Mouse (Mus musculus) adrenal gland, postnatal 10 days (tissue): Measurements from ENCODE around the gene Tmem125. TPM values are rescaled to one million over a fixed set of nuclear protein-coding genes. Genes with fewer than 3 reads are reported as not detected.
"Not testable (repeated sequence)": the region's sequence is repeated elsewhere in the genome, so short reads cannot be mapped to it uniquely, and the experiment has no call there.

Experiments used
- DNase-seq: peaks from one replicate; pipeline ENCODE4 v3.0.0; 2021; ENCODE audit warnings: mixed read lengths
- total RNA-seq, 2 experiments: library from RNA; stranded (reverse); gene quantifications; 2 replicates each; pipeline ENCODE4 v1.2.3; 2021

Tmem125 gene
- total RNA-seq, 2 experiments from 2014 or later, result 1.3 to 1.6 TPM

- DNase-seq, result no peak
Measured at GRCm38 (mm10) chr4:118535610-118536009, 8.2 kb downstream of the Tmem125 start.

- no peak for DNase-seq
Measured at GRCm38 (mm10) chr4:118533605-118534004, 10.2 kb downstream of the Tmem125 start.

GRCm38 (mm10) chr4:118533156-118533555 is 10.7 kb downstream of the Tmem125 start:
- DNase-seq, result no peak

GRCm38 (mm10) chr4:118532663-118533062 is 11.2 kb downstream of the Tmem125 start:
- DNase-seq, result no peak

- DNase-seq, result no peak
Measured at GRCm38 (mm10) chr4:118527720-118528119, 16.1 kb downstream of the Tmem125 start.

- DNase-seq, result no peak
Measured at GRCm38 (mm10) chr4:118527335-118527681, 16.5 kb downstream of the Tmem125 start.

- no peak for DNase-seq
Measured at GRCm38 (mm10) chr4:118526408-118527334, 17.2 kb downstream of the Tmem125 start, which contains the start of gene 2610528J11Rik. Gene 2610528J11Rik (plus strand): TSS chr4:118526999.

- no peak for DNase-seq
Measured at GRCm38 (mm10) chr4:118525779-118526178, 18.1 kb downstream of the Tmem125 start.

GRCm38 (mm10) chr4:118523976-118524375 is 19.9 kb downstream of the Tmem125 start:
- no peak for DNase-seq

- DNase-seq, result no peak
Measured at GRCm38 (mm10) chr4:118522248-118522647, 21.6 kb downstream of the Tmem125 start.

- DNase-seq, result no peak
Measured at GRCm38 (mm10) chr4:118518208-118518607, 25.6 kb downstream of the Tmem125 start.

GRCm38 (mm10) chr4:118517497-118518146 is 26.2 kb downstream of the Tmem125 start:
- DNase-seq, result no peak

GRCm38 (mm10) chr4:118516699-118517496 is 26.9 kb downstream of the Tmem125 start:
- DNase-seq, result peak; percentile 11

- DNase-seq, result no peak
Measured at GRCm38 (mm10) chr4:118509050-118509449, 34.8 kb downstream of the Tmem125 start.

- DNase-seq, result not testable (repeated sequence)
Measured at GRCm38 (mm10) chr4:118507171-118507570, 36.7 kb downstream of the Tmem125 start.

- peak; percentile 10 for DNase-seq
Measured at GRCm38 (mm10) chr4:118505551-118505950, 38.3 kb downstream of the Tmem125 start.

GRCm38 (mm10) chr4:118500792-118501191 is 43.1 kb downstream of the Tmem125 start:
- no peak for DNase-seq

GRCm38 (mm10) chr4:118500171-118500724 is 43.6 kb downstream of the Tmem125 start:
- no peak for DNase-seq
